Mouse (Mus musculus) midbrain, embryonic 10.5 days (tissue): ENCODE results near the gene Lrrc52. TPM values are rescaled to one million over a fixed set of nuclear protein-coding genes. Genes with fewer than 3 reads are reported as not detected.

Source experiments
- DNase-seq: peaks from one replicate; pipeline ENCODE4 v3.0.0-alpha.2; 2017; ENCODE audit warnings: low spot score
- H3K27ac ChIP-seq: fragments of 300-500 bp; sonication (generic); replicated peaks from 2 replicates; pipeline ENCODE4 v1.5.1; 2016; ENCODE audit warnings: mild to moderate bottlenecking
- H3K27me3 ChIP-seq: fragments of 300-500 bp; sonication (generic); 2 replicates; pipeline ENCODE4 v1.6.1; 2016; ENCODE audit warnings: low read depth, mild to moderate bottlenecking; ENCODE audit not compliant: poor library complexity, severe bottlenecking
- H3K36me3 ChIP-seq: fragments of 300-500 bp; sonication (generic); 2 replicates; pipeline ENCODE4 v1.6.1; 2016; ENCODE audit warnings: mild to moderate bottlenecking, moderate library complexity
- H3K4me1 ChIP-seq: fragments of 300-500 bp; sonication (generic); 2 replicates; pipeline ENCODE4 v1.6.1; 2016
- H3K4me3 ChIP-seq: fragments of 300-500 bp; sonication (generic); 2 replicates; pipeline ENCODE4 v1.5.1; 2016; ENCODE audit warnings: mild to moderate bottlenecking, moderate library complexity
- H3K9me3 ChIP-seq: fragments of 300-500 bp; sonication (generic); replicated peaks from 2 replicates; pipeline ENCODE4 v1.6.1; 2016; ENCODE audit warnings: mild to moderate bottlenecking
- WGBS: fragments of 180-500 bp; shearing (Covaris S2); methylation state at CpG from one replicate; pipeline ENCODE4 v1.1.7; 2016; 5-methylcytosine and 5-hydroxymethylcytosine counted together
- polyA plus RNA-seq: library from polyadenylated mRNA; unstranded; fragments of >200 nt; fragmentation: Nextera tagmentation; extraction: Ambion mirVana; gene quantifications from 2 replicates; pipeline ENCODE4 v1.2.1, GENCODE M21; 2016

Lrrc52 gene
- not detected in 2 replicates for polyA plus RNA-seq

GRCm38 (mm10) chr1:167466765-167467426 lies at the start of gene Lrrc52:
Gene Lrrc52 (minus strand): TSS chr1:167466780.
- Histone ChIP-seq H3K9me3 (no peaks in the 10 kb centered on the region), H3K4me1 (no peaks in the 10 kb centered on the region), H3K36me3 (no peaks in the 10 kb centered on the region), H3K4me3 (no peak within 1 kb of the TSS), H3K27me3 (no peaks in the 10 kb centered on the region), H3K27ac (no peak within 1 kb of the TSS)
- no peak for DNase-seq
- WGBS, result 45% methylated on average over 9 of the region's 9 CpGs

DNA sequence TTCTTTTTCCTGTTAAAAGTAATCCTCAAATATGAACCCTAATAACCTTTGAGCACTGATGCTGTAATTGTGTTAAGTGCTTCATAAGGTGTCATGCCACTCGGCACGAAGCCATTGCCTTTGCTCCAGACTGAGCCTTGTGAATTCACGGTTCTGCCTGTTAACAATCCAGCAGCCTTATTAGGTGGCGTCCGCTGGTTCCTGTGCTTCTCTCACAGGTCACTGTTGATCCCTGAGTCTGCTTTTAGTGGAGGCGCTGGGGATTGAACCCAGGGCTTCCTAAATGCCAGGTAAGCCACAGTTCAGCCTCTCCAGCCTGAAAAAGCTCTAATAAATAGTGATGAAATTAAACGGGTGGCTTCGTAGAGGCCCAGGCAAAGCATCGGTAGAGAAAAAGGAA lies 45.0 kb upstream of the Lrrc52 start:
- Histone ChIP-seq H3K4me1 (peaks cover 10% of the 10 kb centered on the region), H3K4me3 (no peak overlapping the region), H3K27ac (no peak overlapping the region), H3K9me3 (no peaks in the 10 kb centered on the region), H3K27me3 (no peaks in the 10 kb centered on the region), H3K36me3 (no peaks in the 10 kb centered on the region)
- DNase-seq, result no peak
- WGBS, result 87% methylated on average over 9 of the region's 9 CpGs

GRCm38 (mm10) chr1:167506048-167506447 lies 39.5 kb upstream of the Lrrc52 start:
- H3K9me3 ChIP-seq, result no peaks in the 10 kb centered on the region
- H3K36me3 ChIP-seq, result no peaks in the 10 kb centered on the region
- no peak overlapping the region for H3K27ac ChIP-seq
- H3K4me3 ChIP-seq, result no peak overlapping the region
- 83% methylated on average over 7 of the region's 7 CpGs for WGBS
- DNase-seq, result no peak
- no peaks in the 10 kb centered on the region; the same call in 1 of the 2 replicates for H3K4me1 ChIP-seq
- H3K27me3 ChIP-seq, result no peaks in the 10 kb centered on the region

DNA sequence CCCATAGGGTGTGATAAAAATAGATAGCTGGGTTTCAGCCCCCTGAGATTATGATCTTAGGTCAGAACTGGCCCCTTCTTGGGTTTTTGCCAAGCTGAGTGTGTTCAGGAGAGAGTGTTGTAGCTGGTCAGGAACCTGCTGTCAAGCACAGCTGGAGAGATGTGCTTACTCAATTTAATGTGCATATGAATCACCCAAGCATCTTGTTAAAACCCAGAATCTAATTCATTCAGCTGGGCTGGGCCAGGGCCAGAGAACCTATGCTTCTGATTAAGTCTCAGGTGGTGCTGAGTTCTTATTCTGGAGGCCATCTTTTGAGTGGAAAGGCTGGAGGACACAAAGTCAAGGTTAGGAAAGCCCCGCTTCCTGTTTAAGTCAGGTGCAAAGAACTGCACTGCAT lies 38.8 kb upstream of the Lrrc52 start:
- no peak overlapping the region for H3K27ac ChIP-seq
- DNase-seq, result no peak
- 95% methylated on average over 1 of the region's 1 CpGs for WGBS

DNA sequence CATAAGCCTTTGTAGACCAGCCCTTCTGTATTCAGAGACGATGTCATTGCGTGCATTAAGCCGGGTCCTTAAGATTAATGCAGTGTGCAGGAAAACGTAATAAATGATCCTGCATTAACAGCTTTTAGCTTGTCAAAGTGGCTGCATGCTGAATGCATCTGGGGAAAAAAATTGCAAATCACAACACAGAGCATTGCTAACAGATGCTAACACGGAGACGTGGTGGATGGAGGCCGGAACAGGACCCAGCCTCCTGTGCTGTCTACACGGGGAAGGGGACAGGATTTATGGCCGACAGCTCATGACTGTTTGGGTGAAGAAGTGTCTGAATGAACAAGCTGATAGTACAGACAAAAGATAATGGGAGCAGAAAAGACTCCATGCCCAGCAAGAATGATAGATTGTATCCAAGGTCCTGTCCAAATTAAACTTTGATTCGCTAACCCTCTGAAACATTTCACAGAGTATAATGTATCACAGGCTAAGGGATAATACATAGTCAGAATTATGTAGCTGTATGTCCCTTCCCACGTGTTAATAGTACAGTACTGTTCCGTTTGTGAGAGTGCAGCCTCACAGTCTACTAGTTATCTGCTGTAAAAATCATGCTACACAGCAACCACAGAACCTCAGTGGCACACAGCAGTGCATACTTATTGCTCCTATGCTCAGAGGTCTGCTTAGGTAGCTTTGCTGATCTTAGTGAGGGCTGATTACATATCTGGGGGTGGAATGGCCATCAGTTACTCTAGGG lies 32.7 kb upstream of the Lrrc52 start:
- H3K36me3 ChIP-seq, result no peaks in the 10 kb centered on the region
- DNase-seq, result no peak
- no peaks in the 10 kb centered on the region for H3K9me3 ChIP-seq
- H3K27ac ChIP-seq, result no peak overlapping the region
- no peaks in the 10 kb centered on the region for H3K27me3 ChIP-seq
- no peak overlapping the region for H3K4me3 ChIP-seq
- 85% methylated on average over 12 of the region's 12 CpGs for WGBS
- peaks cover 3% of the 10 kb centered on the region; the same call in 1 of the 2 replicates for H3K4me1 ChIP-seq

More for the DNA sequence above, 38.8 kb upstream of the Lrrc52 start:
- no peaks in the 10 kb centered on the region for H3K36me3 ChIP-seq
- H3K9me3 ChIP-seq, result no peaks in the 10 kb centered on the region
- H3K27me3 ChIP-seq, result no peaks in the 10 kb centered on the region
- H3K4me1 ChIP-seq, result no peaks in the 10 kb centered on the region; the same call in 1 of the 2 replicates
- H3K4me3 ChIP-seq, result no peak overlapping the region

DNA sequence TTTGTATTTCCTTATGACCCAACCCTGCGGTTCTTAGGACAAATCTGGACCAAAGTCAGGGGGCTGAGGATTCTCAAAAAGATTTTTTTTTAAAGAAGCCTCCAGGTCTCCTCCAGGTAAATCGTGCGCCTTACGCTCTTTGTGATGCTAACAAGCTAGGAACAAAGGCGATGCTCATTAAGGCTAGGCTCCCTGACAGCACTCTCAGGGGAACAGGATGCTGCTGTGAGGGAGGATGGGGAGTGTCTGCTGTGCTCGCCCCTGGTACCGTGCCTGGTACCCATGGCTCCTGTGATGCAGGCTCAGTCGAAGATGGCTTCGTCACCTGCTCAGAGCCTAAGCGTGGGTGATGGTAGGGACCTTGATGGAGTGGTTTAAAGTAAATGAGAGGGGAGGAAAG lies 31.4 kb upstream of the Lrrc52 start:
- Histone ChIP-seq H3K27me3 (no peaks in the 10 kb centered on the region), H3K4me1 (peaks cover 3% of the 10 kb centered on the region; the same call in 1 of the 2 replicates), H3K27ac (no peak overlapping the region), H3K36me3 (no peaks in the 10 kb centered on the region), H3K9me3 (no peaks in the 10 kb centered on the region), H3K4me3 (no peak overlapping the region)
- WGBS, result 23% methylated on average over 10 of the region's 10 CpGs
- DNase-seq, result no peak

- H3K27ac ChIP-seq, result no peak overlapping the region
- 47% methylated on average over 3 of the region's 3 CpGs for WGBS
- no peak overlapping the region for H3K4me3 ChIP-seq
- no peaks in the 10 kb centered on the region for H3K9me3 ChIP-seq
- DNase-seq, result no peak
- H3K36me3 ChIP-seq, result no peaks in the 10 kb centered on the region
- H3K4me1 ChIP-seq, result peaks cover 3% of the 10 kb centered on the region; the same call in 1 of the 2 replicates
- no peaks in the 10 kb centered on the region for H3K27me3 ChIP-seq
Observed at GRCm38 (mm10) chr1:167497560-167497959, 31.0 kb upstream of the Lrrc52 start.

- H3K4me3 ChIP-seq, result no peak overlapping the region
- no peak for DNase-seq
- no peaks in the 10 kb centered on the region for H3K27me3 ChIP-seq
- H3K27ac ChIP-seq, result no peak overlapping the region
- H3K9me3 ChIP-seq, result no peaks in the 10 kb centered on the region
- H3K36me3 ChIP-seq, result no peaks in the 10 kb centered on the region
- 90% methylated on average over 7 of the region's 7 CpGs for WGBS
- H3K4me1 ChIP-seq, result no peaks in the 10 kb centered on the region
Observed at GRCm38 (mm10) chr1:167491501-167491900, 24.9 kb upstream of the Lrrc52 start.

GRCm38 (mm10) chr1:167487933-167488332 lies 21.4 kb upstream of the Lrrc52 start:
- H3K4me3 ChIP-seq, result no peak overlapping the region
- DNase-seq, result no peak
- no peaks in the 10 kb centered on the region for H3K27me3 ChIP-seq
- H3K4me1 ChIP-seq, result no peaks in the 10 kb centered on the region
- H3K27ac ChIP-seq, result no peak overlapping the region
- WGBS, result 93% methylated on average over 5 of the region's 5 CpGs
- no peaks in the 10 kb centered on the region for H3K9me3 ChIP-seq
- H3K36me3 ChIP-seq, result no peaks in the 10 kb centered on the region

GRCm38 (mm10) chr1:167486959-167487680 lies 20.5 kb upstream of the Lrrc52 start:
- H3K9me3 ChIP-seq, result no peaks in the 10 kb centered on the region
- 89% methylated on average over 3 of the region's 3 CpGs for WGBS
- DNase-seq, result no peak
- no peak overlapping the region for H3K27ac ChIP-seq
- no peaks in the 10 kb centered on the region for H3K4me1 ChIP-seq
- no peaks in the 10 kb centered on the region for H3K36me3 ChIP-seq
- H3K27me3 ChIP-seq, result no peaks in the 10 kb centered on the region
- no peak overlapping the region for H3K4me3 ChIP-seq

GRCm38 (mm10) chr1:167482863-167483262 lies 16.3 kb upstream of the Lrrc52 start:
- 93% methylated on average over 4 of the region's 4 CpGs for WGBS

DNA sequence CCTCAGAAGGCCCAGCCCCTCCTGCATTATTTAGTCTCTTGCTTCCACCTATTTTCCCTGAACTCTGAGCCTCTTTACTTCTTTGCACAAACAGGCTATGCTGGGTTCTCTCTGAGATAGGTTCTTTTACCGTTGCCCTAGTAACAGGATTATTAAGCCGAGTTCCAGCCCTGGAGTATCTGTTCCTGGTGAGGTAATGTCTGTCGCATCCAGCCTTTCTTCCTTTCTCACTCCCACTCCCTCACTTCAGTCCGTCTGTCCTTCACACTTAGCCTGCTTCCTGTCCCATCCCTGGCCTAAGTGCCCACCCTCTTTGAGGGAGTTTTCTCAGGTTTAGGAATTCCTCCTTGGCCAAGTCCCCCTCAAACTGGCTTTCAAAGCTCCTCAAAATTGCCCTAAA lies 7.0 kb upstream of the Lrrc52 start:
- no peak overlapping the region for H3K4me3 ChIP-seq
- no peaks in the 10 kb centered on the region for H3K36me3 ChIP-seq
- 44% methylated on average over 4 of the region's 4 CpGs for WGBS
- no peak for DNase-seq
- H3K4me1 ChIP-seq, result peaks cover 8% of the 10 kb centered on the region
- H3K27ac ChIP-seq, result no peak overlapping the region
- no peaks in the 10 kb centered on the region for H3K27me3 ChIP-seq
- H3K9me3 ChIP-seq, result no peaks in the 10 kb centered on the region

More at GRCm38 (mm10) chr1:167482863-167483262, 16.3 kb upstream of the Lrrc52 start:
- Histone ChIP-seq H3K36me3 (no peaks in the 10 kb centered on the region), H3K27ac (no peak overlapping the region), H3K4me1 (no peaks in the 10 kb centered on the region), H3K4me3 (no peak overlapping the region), H3K9me3 (no peaks in the 10 kb centered on the region), H3K27me3 (no peaks in the 10 kb centered on the region)
- DNase-seq, result no peak
